Mouse (Mus musculus) ovary, adult 18-20 months (tissue): ENCODE results near the gene Zbtb39.
"Not testable (repeated sequence)": the region's sequence is repeated elsewhere in the genome, so short reads cannot be mapped to it uniquely, and the experiment has no call there.

Source experiments
- DNase-seq: peaks from one replicate; pipeline ENCODE4 v3.0.0; 2022; ENCODE audit warnings: low spot score, mixed read lengths

Zbtb39 gene

DNA sequence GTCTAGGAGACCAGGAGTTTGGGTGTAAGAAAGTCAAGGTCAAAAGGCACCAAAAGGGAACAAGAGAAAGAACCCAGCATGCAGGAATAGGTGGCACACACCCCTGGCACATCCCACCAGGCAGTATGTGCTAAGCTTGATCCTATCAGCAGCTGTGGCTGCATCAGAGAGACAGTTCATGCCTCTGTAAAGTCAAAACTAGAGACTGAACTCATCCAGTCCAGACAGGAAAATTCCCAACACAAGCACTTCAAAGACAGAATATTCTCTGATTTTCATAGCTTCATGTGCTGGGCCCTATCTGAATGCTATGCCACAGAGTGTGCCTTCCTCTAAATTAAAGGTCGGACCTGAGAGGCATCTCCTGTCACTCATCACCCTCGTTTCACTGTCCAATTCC is 1.8 kb upstream of the Zbtb39 start:
- DNase-seq = no peak

DNA sequence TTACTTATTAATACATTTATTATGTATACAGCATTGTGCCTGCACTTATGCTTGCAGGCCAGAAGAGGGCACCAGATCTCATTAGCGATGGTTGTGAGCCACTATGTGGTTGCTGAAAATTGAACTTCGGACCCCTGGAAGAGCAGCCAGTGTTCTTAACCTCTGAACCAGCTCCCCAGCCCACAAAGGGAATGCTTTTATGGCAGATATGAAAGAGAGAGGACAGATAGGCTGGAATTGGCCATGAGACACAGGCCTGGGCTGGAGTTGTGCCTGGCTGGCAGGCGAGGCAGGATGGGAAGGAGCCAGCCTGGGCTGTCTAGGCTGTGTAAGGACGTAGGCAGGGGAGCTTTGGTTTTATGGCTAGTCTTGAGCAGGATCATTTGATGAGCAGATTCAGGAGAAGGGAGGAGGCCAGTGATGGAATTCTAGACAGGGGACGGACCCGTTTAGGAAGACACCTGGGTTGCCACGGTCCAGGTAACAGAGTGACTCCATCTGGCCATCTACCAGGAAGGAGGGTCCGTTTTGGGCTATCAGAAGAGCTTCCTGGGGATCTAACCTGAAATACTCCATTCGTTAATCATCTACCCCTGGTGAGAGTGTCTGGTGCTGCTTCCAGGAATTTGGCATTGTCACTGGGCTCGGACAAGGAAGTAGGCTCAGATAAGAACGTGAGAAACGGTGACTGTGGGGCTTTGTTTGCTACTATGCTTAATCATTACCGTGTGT is 1.0 kb upstream of the Zbtb39 start:
- no peak for DNase-seq

DNA sequence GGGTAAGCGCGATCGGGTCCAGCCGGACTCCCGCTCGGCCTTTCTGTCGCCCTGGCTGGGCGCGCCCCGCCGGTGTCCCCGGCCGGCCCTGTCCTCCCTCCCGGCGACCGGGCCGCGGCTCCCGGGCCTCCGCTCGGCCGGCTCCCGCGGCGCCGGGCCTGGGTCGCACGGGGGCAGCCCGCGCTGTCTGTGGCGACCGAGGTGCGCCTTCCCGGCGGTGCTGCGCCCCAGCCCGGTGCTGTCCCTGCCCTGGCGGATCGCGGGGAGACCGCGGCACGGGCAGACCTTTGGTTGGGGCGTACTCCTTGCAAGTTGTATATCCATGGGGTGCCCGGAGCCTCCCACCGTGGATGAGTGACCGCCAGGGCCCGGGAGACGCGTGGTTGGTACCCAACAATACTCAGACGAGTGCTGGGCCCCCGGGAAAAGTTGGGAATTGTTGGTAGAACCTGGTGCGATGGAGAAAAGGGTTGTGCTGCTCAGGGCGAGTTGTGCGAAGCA is 373 bp downstream of the Zbtb39 start:
- DNase-seq = no peak

DNA sequence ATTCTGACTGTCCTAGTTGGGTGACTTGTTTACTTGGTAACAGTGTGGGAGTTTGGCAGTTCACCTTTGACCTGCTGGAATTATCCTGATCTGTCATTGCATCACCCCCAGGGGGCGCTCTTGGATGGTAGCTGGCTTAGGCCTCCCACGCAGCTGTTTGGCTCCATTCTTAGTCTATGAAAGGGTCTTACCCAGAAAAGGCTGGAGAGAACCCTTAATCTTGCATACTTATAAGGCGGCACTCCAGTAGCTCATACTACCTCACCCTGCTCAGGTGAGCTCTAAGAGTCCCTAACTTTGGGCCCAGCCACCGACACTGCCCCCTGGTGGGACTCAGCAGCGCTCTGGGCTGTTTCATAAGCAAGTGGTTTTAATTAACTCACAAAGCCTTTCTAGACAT is 5.3 kb downstream of the Zbtb39 start:
- DNase-seq = no peak

DNA sequence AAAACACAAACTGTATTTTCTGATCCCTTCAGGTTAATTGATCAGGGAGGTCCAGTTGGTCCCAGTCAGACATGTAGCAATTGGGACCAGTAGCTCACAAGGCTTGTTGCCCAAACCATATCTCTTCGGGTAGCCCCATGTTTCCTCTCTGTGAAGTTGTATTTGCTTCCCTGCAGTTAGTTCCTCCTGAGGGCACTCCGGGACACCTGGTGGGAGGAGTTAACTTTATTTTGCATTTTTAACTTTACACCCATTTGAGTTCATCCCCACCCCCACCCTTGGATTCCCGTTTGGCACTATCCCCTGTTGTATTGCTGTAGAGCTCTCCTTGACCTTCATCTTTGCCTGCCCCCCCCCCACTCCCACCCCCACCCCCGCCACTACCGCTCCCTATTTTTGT is 6.5 kb downstream of the Zbtb39 start:
- DNase-seq = no peak

DNA sequence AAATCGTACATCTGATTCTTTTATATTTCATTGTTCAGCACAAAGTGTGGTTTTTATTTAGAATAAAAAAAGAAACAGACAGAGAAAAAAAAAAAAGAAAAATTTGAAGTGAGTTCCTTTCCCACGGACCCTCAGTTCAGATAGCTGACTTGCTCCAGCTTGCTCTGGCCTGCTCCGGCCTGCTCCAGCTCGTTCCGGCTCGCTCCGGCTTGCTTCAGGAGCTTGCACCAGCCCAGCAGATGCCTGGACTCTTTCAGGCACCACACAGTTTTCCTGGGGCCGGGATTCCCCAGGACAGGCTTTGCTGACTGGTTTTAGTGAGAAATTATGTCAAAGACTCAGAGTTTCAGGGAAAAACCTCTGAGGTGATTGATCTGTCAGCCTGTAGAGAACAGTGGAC is 7.9 kb downstream of the Zbtb39 start:
- no peak for DNase-seq

DNA sequence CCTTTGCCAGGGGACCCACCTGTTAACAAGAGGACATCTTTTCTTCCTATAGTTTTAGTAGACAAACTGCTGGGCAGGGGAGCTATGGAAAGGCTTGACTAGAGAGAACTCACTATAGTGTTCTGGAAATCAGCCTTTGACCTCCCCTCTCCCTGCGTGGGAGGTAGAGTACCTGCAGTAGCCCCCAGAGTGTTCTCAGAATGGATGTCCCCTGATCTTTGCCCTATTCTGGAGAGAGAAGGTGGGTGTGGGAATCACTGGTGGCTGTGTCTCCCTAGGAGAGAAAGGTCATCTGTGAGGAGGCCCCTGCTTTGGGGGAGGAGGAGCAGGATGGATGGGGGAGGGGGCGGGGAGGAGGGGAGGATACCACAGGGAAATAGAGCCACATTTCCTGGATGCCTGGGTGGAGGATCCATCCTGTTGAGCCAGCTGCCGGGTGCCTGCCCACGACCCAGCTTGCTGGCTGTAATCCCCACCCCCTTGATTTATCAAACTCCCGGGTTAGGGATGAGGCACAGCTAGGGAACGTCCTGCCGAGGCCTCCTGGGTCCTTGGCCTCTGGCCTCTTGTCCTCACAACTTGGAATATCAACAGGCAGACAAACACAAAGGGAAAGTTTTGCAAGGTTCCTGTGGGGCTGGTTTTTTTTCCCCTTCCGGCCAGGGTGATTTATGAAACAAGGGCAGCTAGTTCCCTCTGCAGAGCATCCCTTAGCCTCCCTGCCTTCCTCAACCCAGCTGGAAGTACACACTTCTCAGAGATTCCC is 9.7 kb downstream of the Zbtb39 start:
- DNase-seq = peak; percentile 62

DNA sequence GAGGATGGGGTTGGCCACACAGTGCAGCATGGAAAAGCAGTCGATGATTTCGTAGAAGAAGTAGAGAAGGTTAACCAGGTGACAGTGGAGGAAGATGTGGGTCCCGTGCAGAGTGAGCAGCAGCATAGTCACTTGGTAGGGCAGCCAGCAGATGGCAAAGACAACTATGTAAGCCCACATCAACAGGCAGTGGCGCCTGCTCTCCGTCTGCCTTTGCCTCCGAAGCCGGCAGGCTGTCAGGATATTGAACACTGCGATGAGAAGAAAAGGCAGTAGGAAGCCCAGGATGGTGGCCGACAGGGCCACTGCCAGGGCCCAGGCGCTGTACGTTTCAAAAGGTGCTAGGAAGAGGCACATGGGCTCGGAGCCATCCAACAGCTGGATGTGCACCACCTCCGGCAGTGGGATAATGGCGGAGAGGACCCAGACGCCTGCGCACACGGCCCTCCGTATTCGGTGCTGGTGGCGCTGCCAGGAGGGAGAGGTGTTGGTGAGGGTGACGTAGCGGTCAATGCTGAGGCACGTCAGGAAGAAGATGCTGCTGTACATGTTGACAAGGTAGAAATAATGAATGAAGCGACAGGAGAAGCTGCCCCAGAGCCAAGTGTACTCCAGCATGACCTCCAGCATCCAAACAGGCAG is 10.9 kb downstream of the Zbtb39 start:
- no peak for DNase-seq

DNA sequence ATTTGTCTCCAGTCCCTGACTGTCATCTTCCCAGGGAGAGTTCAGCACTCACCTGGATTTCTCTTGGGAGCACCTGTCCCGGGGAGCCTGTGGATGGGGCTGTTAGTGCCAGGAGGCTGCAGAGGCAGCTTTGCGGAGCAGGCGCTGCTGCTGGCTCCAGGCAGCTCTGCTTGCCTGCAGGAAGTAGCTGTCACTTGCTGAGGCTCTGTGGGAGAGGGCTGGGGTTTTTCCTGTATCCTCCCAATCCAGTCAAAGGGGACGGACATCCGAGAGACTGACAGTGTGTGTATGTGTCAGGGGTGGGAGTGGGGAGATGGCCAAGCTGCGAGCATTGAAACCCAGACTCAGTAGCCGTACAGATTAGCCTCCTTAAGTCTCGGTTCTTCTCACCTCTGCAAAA is 12.2 kb downstream of the Zbtb39 start, which contains the start of gene Gpr182:
Gene Gpr182, minus strand, starts transcription at position 185 of the 400 bp plus-strand sequence.
- DNase-seq = no peak

DNA sequence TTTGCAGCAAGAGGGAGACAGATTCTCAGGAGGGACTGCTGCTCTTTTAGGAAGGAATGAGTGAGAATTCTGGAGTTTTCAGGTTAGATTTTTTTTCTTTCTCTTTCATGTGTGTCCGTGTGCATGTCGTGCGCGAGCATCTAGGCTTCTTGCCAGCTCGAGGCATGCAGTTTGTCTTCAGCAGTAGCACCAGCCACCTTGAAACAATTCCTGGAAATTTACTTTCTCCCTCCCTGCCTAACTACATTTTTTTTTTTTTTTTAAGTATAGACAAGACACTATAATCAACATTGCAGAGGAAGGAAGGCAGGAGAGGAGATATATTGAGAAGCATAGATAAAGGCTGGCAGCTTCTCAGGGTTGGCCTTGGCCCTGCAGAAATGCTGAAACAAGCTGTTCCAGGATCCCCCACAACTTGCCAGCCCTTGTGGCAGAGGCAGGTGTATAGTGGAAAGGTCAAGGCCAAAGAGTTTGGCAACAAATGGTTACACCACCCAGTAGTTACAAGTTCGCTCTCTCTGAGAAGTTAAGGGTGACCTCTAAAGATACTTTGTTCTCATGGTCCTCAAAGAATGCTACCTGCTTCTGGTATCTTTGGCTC is 15.3 kb downstream of the Zbtb39 start:
- peak; percentile 57 for DNase-seq

DNA sequence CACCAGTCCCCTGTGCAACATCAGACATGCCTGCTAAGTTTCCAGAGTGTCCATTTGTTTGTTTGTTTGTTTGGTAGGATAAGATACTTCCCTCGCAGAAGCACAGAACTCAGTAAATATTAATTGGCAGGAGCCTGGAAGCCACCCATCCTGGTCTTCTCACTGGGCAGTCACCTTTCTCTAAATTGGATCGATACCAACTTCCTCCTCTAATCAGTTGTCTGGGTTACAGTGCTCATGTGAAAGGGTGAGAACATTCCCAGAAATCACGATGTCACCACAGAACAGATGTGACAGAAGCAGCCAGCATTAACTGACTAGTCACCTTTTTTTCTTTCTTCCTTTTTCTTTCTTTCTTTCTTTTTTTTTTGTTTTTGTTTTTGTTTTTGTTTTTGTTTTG is 15.9 kb downstream of the Zbtb39 start:
- no peak for DNase-seq

DNA sequence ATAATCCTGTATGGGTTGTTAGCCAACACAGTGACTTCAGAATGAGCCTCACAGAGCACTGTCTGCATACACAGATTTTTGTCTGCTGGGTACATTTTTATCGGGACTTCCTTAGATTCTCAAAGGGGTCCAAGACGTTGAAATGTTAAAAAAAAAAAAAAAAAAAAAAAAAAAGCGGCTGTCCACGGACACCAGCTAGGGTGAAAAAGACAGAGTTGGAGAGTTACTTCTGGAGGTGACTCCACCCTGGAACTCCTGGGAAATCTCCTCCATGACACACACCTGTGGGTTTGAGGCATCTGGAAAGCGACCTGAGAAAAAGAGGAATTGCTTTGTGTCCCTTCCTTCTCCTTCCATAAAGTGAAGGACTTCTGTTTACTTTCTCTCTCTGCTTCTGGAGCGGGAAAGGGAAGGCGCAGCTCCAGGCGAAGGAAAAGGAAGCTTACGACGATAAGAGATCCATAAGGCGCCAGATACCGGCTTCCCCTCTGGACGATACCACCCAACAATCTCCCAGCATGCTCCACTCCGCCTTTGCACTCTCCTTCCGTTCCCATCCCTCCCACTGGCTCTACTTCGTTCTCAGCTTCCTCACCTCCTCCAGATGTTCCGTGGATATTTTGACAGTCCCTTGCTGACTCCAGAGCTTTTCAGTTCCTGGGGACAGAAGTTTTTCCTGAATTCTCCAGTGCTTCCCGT is 16.6 kb downstream of the Zbtb39 start:
- no peak for DNase-seq

DNA sequence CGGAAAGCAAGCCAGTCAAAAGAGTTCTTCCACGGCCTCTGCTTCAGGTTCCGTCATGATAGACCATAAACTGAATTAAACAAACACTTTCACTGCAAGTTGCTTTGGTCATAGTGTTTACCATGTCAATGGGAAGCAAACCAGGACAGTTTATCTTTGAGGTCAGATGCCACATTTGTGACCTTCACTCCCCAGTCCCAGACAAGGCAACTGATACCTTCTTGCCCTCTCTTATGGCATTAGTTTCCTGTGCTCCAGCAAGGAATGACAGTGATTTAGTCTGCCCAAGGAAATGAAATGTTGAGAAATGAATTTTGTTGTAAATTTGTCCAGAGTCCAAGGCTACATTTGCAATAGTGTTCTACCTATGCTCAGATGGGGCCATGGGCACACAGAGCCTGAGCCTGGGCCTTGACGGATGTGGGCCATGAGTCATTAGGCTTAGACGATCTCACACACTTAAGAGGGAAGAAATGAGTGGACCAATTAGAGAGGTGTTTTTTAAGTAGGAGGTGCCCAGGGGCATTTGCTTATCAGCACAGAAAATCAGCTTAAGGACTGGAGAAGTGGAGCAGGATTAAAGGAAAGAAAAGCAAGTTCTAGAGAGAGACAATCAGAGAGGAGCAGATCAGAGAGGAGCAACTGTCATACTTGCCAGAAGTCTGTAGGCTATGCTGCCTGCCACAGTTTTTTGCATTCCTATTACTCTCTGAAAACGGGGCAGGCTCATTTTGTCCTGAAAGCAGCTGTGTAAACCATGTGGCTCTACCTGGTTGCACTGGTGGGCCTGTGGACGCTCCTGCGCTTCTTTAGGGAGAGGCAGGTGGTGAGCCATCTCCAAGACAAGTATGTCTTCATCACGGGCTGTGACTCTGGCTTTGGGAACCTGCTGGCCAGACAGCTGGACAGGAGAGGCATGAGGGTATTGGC is 20.1 kb downstream of the Zbtb39 start, which contains the start of the genes Rdh1 and Rdh16f1:
Gene Rdh1, plus strand, starts transcription at position 541 of the 930 bp plus-strand sequence.
Gene Rdh16f1, plus strand, starts transcription at position 607 of the 930 bp plus-strand sequence.
- no peak for DNase-seq

DNA sequence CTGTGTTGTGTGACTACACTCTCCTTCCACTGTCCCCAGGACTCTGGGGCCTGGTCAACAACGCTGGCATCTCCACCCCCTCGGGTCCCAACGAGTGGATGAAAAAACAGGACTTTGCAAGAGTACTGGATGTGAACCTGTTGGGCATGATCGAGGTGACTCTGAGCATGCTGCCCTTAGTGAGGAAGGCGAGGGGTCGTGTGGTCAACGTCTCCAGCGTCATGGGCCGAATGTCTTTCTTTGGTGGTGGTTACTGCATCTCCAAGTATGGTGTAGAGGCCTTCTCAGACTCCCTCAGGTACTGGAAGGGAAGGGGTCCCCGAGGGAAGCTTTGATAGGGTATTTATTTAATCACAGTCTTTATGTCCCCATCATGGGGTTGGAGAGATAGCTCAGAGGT is 23.6 kb downstream of the Zbtb39 start:
- not testable (repeated sequence) for DNase-seq

DNA sequence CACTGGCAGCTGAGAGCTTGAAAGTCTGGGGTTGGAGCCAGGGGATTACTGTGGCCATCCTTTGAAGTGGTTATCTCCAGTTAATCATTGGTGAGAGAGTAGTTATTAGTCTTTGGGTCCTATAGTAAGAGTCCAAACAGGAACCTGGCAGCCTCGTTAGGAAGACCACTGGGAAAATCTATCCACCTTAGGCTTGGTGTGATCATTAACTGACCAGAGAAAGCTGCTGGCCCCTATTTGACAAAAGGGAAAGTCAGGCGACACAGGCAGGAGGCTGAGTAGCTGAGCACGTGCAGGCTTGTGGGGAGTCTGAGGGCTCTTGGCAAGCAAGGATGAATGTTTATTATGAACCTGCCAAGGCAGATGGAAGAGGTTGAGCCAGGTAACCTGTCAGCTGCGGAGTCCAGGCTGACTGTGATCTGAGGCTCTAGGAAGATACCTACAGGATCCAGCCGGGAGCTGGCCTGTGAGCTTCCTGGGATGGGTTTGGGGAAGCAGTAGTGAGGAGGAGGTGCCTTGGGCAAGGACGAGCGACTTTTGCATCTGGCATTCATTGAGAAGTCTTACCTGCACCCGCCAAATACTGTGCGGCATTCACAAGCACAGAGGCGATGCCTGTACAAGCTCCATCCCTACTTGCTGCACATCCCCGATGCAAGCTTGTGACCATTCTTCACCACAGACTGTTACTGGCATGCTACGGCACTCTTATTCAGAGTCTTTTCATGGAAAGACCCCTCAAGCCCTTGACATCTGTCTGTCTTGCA is 24.8 kb downstream of the Zbtb39 start:
- DNase-seq = no peak

DNA sequence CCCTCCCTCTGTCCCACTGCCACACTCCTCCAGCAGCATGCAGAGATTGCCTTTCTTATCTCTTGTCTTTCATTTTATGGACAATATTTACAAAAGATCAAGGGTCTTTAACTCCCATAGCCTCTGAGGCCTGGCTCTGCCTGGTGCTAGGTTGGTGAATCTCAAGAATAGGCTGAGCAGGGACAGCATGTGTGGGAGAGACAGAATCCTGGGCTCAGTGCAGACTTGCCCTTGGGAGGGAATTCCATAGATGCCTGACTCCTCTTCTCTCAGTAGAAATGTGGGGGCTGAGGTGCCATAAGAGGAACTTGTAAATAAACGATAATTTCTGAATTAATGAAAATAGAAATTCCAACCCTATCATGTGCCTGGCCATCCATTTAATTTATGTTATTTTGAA is 27.2 kb downstream of the Zbtb39 start:
- DNase-seq = no peak

DNA sequence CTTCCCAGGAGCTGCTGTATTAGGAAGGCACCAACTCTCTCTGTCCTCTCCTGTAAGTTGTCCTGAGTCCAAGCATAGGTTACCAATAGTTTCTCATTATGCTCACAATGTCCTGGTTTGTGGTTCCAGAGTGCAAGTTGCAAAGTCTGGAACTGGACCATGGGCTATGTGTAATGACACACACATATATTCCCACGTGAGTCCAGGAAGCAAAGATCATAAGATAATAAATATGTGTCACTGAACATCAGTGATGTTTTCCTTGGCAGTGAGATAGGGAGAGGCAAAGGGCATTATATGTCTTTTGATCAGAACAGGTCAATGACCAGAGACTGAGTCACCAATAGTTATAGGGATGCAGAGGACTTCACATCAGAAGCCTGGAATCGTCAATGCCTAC is 36.7 kb downstream of the Zbtb39 start, which contains the start of gene Rdh9:
Gene Rdh9, plus strand, starts transcription at position 376 of the 400 bp plus-strand sequence.
- no peak for DNase-seq

DNA sequence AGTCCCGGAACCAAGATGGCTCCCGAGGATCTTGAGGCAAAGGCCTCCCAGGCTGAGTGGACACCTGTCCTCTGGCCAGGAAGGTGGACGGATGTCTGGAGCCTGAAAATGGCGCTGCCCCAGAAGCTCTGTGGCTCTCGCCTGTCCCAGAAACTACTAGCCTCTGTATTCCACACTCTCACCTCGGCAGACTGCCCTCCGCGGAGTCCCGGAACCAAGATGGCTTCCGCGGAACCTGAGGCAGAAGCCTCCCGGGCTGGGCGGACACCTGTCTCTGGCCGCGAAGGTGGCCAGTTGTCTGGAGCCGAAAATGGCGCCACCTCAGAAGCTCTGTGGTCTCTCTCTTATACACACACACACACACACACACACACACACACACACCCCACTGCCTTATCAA is 43.0 kb downstream of the Zbtb39 start:
- not testable (repeated sequence) for DNase-seq

DNA sequence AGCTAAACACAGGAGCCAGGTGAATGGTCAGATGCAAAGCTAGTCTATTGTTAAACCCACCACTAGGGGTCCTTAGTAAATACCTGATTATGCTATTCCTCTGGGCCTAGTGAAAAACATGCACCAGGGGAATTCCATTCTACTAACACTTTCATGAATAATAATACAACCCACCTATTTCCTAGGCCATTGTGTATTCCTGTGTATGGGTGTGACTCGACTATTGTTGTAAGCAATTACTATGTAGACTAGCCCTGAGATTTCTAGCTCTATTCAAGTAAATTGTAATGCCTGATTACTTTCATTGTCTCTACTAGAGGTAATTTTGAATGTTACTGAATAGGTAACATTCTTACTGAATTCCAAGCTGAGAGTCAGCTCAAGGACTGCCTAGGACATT is 46.1 kb downstream of the Zbtb39 start:
- not testable (repeated sequence) for DNase-seq
